Mouse (Mus musculus): ENCODE measurements at regions not wholly inside any gene's neighbourhood (a gene's known extent, or its start where the extent isn't known, plus 50 kb on each side); places are given as distances from the start of the nearest gene placed in this dataset.

GRCm38 (mm10) chr1:51621062-51621461 is 142.8 kb upstream of the Nabp1 start:
- no peaks in the 10 kb centered on the region for H3K36me3 ChIP-seq (ENCODE audit: control insufficient read depth, insufficient read depth, low read length)
- H3K9ac ChIP-seq (ENCODE audit: low read depth, low read length): no peak overlapping the region
- intact Hi-C loops (cut with DNase I): no loop called here
- no peaks in the 10 kb centered on the region for H3K27me3 ChIP-seq (ENCODE audit: control insufficient read depth, insufficient read depth, low read length)
- no peak overlapping the region for H3K4me3 ChIP-seq
- no peaks in the 10 kb centered on the region for H3K4me1 ChIP-seq (ENCODE audit: control insufficient read depth, insufficient read depth, low read length)
- no peaks in the 10 kb centered on the region for H3K79me2 ChIP-seq (replicated peaks; ENCODE audit: control insufficient read depth, insufficient read depth, low read length)
- TF ChIP-seq EP300 (IDR thresholded peaks at IDR 0.05; ENCODE audit: insufficient read depth, low read depth, low read length): no peak
- no peak for TF ChIP-seq POLR2A (IDR thresholded peaks at IDR 0.05; ENCODE audit: insufficient read depth, low read depth, low read length)
- H3K27ac ChIP-seq: no peak overlapping the region
- DNase-seq: no peak
- 82% methylated on average over 6 of the region's 6 CpGs for WGBS

- no peak for TF ChIP-seq CTCF (IDR thresholded peaks at IDR 0.05)
- no peak for TF ChIP-seq POLR2A (IDR thresholded peaks at IDR 0.05; ENCODE audit: insufficient read depth, low read depth, low read length)
- no peak for TF ChIP-seq EP300 (IDR thresholded peaks at IDR 0.05; ENCODE audit: insufficient read depth, low read depth, low read length)
- no peaks in the 10 kb centered on the region for H3K79me2 ChIP-seq (replicated peaks; ENCODE audit: control insufficient read depth, insufficient read depth, low read length)
- WGBS: 62% methylated on average over 13 of the region's 13 CpGs
- intact Hi-C loops (cut with DNase I): no loop called here
- no peak overlapping the region for H3K4me3 ChIP-seq
- H3K36me3 ChIP-seq (ENCODE audit: control insufficient read depth, insufficient read depth, low read length): no peaks in the 10 kb centered on the region
- no peak for DNase-seq
- H3K4me1 ChIP-seq (ENCODE audit: control insufficient read depth, insufficient read depth, low read length): no peaks in the 10 kb centered on the region
- no peaks in the 10 kb centered on the region for H3K27me3 ChIP-seq (ENCODE audit: control insufficient read depth, insufficient read depth, low read length)
- H3K9ac ChIP-seq (ENCODE audit: low read depth, low read length): no peak overlapping the region
- no peak overlapping the region for H3K27ac ChIP-seq
Measured at GRCm38 (mm10) chr1:51617502-51618251, 139.5 kb upstream of the Nabp1 start.

GRCm38 (mm10) chr1:51616091-51616490 is 137.9 kb upstream of the Nabp1 start:
- WGBS: 97% methylated on average over 1 of the region's 1 CpGs
- Histone ChIP-seq H3K27me3 (ENCODE audit: control insufficient read depth, insufficient read depth, low read length) (no peaks in the 10 kb centered on the region), H3K4me1 (ENCODE audit: control insufficient read depth, insufficient read depth, low read length) (no peaks in the 10 kb centered on the region), H3K27ac (no peak overlapping the region), H3K79me2 (replicated peaks; ENCODE audit: control insufficient read depth, insufficient read depth, low read length) (no peaks in the 10 kb centered on the region), H3K9ac (ENCODE audit: low read depth, low read length) (no peak overlapping the region), H3K36me3 (ENCODE audit: control insufficient read depth, insufficient read depth, low read length) (no peaks in the 10 kb centered on the region), H3K4me3 (no peak overlapping the region)
- intact Hi-C loops (cut with DNase I): no loop called here
- TF ChIP-seq POLR2A (IDR thresholded peaks at IDR 0.05; ENCODE audit: insufficient read depth, low read depth, low read length): no peak
- DNase-seq: no peak

DNA sequence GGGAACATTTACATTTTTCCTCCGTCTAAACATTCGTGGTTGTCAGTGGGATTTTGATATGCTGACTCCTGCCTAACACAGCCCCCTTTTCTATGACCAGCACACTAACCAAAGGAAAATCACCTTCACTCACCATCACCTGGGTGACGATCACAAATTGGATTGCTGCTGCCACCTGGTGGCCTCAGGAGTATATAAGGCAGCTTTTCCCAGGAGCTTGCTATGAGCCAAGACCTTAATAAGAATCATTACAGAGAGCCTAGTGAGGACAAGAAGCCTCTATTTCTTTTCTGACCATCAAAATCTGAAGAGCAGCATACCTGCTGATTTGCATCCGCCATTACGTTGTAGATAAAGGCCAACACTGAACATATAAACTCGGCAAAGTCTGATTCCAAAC is 137.3 kb upstream of the Nabp1 start:
- H3K9ac ChIP-seq (ENCODE audit: low read depth, low read length): no peak overlapping the region
- no peak overlapping the region for H3K4me3 ChIP-seq
- H3K27ac ChIP-seq: no peak overlapping the region
- no peaks in the 10 kb centered on the region for H3K36me3 ChIP-seq (ENCODE audit: control insufficient read depth, insufficient read depth, low read length)
- no peaks in the 10 kb centered on the region for H3K79me2 ChIP-seq (replicated peaks; ENCODE audit: control insufficient read depth, insufficient read depth, low read length)
- TF ChIP-seq CTCF (IDR thresholded peaks at IDR 0.05) (peak; percentile 77), POLR2A (IDR thresholded peaks at IDR 0.05; ENCODE audit: insufficient read depth, low read depth, low read length) (no peak), EP300 (IDR thresholded peaks at IDR 0.05; ENCODE audit: insufficient read depth, low read depth, low read length) (no peak)
- intact Hi-C loops (cut with DNase I): no loop called here
- H3K4me1 ChIP-seq (ENCODE audit: control insufficient read depth, insufficient read depth, low read length): no peaks in the 10 kb centered on the region
- 26% methylated on average over 6 of the region's 6 CpGs for WGBS
- H3K27me3 ChIP-seq (ENCODE audit: control insufficient read depth, insufficient read depth, low read length): no peaks in the 10 kb centered on the region
- peak; percentile 21 to 33 for DNase-seq

GRCm38 (mm10) chr1:51614700-51615099 is 136.5 kb upstream of the Nabp1 start:
- Histone ChIP-seq H3K9ac (ENCODE audit: low read depth, low read length) (no peak overlapping the region), H3K27me3 (ENCODE audit: control insufficient read depth, insufficient read depth, low read length) (no peaks in the 10 kb centered on the region), H3K79me2 (replicated peaks; ENCODE audit: control insufficient read depth, insufficient read depth, low read length) (no peaks in the 10 kb centered on the region), H3K4me1 (ENCODE audit: control insufficient read depth, insufficient read depth, low read length) (no peaks in the 10 kb centered on the region), H3K36me3 (ENCODE audit: control insufficient read depth, insufficient read depth, low read length) (no peaks in the 10 kb centered on the region), H3K4me3 (no peak overlapping the region), H3K27ac (no peak overlapping the region)
- TF ChIP-seq POLR2A (IDR thresholded peaks at IDR 0.05; ENCODE audit: insufficient read depth, low read depth, low read length): no peak
- TF ChIP-seq CTCF (IDR thresholded peaks at IDR 0.05): no peak
- TF ChIP-seq EP300 (IDR thresholded peaks at IDR 0.05; ENCODE audit: insufficient read depth, low read depth, low read length): no peak
- no peak for DNase-seq
- intact Hi-C loops (cut with DNase I): no loop called here

DNA sequence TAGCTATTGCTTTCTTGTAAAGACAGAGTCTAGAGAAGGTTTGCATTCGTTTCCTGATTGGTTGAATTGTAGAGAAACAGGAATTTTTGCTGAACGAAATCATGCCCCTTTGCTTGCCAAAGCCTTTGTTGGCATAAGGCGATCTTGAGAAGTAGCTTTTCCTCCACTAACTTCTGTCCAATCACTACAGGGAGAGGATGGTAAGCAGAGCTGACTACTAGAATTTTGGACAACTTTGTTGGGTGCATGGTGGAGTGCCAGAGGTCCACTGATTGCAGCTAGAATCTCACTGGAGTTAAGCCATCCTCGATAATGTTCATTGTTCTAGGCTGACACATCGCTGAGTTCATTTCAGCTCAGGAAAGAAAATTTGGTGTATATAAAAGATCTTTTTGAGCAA is 131.1 kb upstream of the Nabp1 start:
- H3K4me3 ChIP-seq: no peak overlapping the region
- intact Hi-C loops (cut with DNase I): no loop called here
- no peak for DNase-seq
- H3K27me3 ChIP-seq (ENCODE audit: control insufficient read depth, insufficient read depth, low read length): no peaks in the 10 kb centered on the region
- no peak overlapping the region for H3K27ac ChIP-seq
- TF ChIP-seq EP300 (IDR thresholded peaks at IDR 0.05; ENCODE audit: insufficient read depth, low read depth, low read length): no peak
- no peaks in the 10 kb centered on the region for H3K36me3 ChIP-seq (ENCODE audit: control insufficient read depth, insufficient read depth, low read length)
- no peak overlapping the region for H3K9ac ChIP-seq (ENCODE audit: low read depth, low read length)
- 65% methylated on average over 5 of the region's 5 CpGs for WGBS
- H3K79me2 ChIP-seq (replicated peaks; ENCODE audit: control insufficient read depth, insufficient read depth, low read length): no peaks in the 10 kb centered on the region
- no peaks in the 10 kb centered on the region for H3K4me1 ChIP-seq (ENCODE audit: control insufficient read depth, insufficient read depth, low read length)
